Mouse (Mus musculus): ENCODE results near the gene U2surp.
"Not testable (repeated sequence)": the region's sequence is repeated elsewhere in the genome, so short reads cannot be mapped to it uniquely, and the experiment has no call there.

U2surp gene

DNA sequence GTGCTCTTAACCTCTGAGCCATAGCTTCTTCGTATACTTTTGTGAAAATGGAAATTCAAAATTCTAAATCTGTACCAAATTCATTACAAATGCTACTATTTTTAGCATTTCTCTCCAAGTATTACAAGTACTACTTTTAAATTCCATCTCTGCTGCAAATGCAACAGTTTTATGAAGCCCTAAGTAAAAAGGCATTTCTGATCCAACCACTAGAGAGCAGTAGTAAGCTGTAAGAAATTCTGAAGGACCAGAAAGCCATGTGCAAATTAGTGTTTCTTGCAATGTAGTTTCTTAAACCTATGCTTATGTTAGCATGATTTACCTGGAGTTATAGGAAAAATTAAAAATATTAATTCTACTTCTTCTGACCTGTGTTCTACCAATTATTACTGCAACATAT, 38.9 kb downstream of the U2surp start:
- no peak for DNase-seq (ENCODE audit: extremely low read depth, low read depth, low spot score)

DNA sequence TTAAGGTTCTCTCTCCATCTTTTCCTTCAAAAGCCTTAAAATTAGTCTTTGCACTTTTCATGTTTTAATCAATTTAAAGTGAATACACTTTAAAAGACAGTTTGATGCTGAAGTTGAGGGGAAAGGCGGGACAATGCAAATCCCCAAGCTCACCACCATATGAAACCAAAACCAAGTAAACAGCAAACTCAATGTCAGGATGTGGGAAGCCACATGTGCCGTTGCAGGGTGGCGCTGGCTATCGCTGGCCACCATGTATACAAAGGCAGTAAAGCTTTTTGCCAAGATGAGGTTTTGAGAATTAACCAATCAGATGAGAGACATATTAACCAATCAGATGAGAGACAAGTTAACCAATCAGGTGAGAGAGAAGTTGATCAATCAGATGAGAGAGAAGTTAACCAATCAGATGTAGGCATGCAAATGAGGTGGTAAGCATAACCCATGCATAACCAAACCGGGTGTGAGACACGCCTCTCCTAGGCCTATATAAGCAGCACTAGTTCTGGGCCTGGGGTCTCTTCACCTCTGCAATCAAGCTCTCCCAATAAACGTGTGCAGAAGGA, 42.7 kb downstream of the U2surp start:
- not testable (repeated sequence) for DNase-seq (ENCODE audit: extremely low read depth, low read depth, low spot score)

DNA sequence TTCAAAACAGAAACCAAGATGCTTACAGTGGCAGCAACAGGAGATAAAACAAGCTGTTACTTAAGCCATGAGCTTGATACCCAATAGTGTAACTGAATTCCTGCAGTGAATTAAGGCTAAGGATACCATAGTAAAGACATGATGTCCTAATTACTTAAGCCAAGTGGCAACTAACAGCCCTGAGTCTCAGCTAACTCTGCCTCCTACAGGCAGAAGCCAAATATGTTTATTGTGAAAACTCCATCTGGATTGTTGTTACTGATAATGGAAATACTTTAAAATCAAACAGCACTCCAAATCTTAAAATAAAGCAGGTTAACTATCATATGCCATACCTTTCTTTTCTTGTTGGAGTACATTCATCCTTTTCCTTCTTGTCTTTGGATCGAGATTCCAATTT, 47.8 kb downstream of the U2surp start:
- no peak for DNase-seq (ENCODE audit: extremely low read depth, low read depth, low spot score)

DNA sequence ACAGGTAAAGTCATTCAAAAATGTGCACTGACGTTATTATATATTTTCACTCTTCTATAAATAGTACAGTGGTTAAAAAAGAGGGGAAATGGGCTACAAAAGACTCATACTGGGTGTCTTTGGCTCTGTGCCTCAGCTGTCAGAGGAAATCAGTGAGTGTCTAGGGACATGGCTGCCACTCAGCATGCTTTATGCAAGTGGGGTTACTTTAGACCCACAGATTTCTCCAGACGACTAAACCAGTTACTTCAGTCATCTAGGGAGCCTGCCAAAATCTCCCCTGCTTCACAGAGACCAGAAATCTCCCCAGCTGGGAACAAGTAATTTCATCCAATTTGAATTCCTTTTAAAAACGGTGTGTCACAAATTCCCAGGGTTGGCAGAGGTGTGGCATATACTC, 59.9 kb downstream of the U2surp start:
- DNase-seq (ENCODE audit: extremely low read depth, low read depth, low spot score) = no peak

DNA sequence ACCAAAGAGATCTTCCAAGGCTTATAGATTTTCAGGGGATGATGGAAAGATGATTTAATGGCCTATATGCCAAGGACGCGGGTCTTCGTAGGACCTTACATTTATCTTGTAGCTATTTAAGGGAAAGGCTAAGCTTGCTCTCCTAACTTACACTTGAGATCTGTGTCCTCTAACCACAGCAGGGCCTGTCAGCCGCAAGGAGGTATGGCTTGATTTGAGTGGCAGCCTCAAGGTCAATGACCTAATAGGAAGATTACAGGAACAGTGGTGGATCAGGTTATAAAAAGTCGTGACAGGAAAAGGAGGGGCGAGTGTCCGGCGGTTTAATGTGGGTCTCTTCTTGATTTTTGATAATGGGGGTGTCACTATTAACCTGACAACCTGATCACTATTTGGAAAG, 61.2 kb downstream of the U2surp start:
- DNase-seq (ENCODE audit: extremely low read depth, low read depth, low spot score) = no peak

DNA sequence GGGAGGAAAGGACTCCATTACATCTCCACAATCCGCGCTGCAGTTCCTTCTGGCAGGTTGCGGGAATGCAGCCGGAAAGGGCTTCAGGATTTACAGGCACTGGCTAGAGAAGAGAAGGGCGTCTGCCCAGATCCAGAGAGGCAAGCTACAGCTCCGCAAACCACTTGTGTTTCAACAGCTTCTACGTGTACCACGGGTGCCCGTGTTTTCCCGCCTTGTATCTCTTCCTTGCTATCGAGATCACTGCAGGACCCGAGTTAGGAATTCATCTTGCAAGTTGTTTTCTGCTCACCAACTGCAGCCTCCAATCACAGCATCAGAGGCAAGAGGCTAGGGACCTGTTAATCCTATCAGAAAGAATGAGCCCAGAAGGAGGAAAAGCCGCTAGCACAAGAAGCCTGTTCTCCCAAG, 69.5 kb downstream of the U2surp start:
- DNase-seq (ENCODE audit: extremely low read depth, low read depth, low spot score) = no peak

DNA sequence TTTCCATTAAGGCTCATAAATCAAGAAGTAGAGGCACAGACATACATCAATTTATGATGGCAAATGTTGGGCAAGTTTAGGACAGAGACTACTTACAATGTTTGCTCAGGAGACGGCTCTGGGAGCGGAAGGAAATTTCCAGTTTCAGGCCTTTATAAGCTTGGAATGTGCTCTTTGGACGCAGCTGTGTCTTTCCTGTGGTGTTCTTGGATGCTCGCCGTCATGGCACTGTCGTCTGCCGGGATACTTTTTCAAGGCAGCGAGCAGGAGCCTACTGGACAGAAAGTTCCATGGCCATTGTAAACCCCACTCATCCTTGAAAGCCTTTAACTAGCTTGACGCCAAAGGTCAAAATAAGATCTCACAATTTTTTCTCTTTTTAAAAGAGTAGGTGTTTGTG, 73.9 kb downstream of the U2surp start:
- no peak for DNase-seq (ENCODE audit: extremely low read depth, low read depth, low spot score)

DNA sequence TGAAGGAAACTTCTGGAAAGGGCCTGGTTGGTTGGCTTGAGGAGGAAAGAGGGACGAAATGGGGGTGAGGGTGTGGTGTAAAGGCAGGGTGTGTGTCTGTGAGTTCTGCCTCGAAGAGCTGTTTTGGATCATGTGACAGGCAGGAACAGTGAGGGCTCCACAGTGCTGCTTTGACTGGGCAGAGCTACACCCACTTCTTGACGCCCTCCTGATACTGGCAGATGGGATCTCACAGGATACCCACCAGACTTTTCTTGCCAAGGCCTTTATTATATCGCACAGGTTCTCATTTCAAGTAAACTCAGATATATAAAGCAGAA, 75.5 kb downstream of the U2surp start:
- no peak for DNase-seq (ENCODE audit: extremely low read depth, low read depth, low spot score)

DNA sequence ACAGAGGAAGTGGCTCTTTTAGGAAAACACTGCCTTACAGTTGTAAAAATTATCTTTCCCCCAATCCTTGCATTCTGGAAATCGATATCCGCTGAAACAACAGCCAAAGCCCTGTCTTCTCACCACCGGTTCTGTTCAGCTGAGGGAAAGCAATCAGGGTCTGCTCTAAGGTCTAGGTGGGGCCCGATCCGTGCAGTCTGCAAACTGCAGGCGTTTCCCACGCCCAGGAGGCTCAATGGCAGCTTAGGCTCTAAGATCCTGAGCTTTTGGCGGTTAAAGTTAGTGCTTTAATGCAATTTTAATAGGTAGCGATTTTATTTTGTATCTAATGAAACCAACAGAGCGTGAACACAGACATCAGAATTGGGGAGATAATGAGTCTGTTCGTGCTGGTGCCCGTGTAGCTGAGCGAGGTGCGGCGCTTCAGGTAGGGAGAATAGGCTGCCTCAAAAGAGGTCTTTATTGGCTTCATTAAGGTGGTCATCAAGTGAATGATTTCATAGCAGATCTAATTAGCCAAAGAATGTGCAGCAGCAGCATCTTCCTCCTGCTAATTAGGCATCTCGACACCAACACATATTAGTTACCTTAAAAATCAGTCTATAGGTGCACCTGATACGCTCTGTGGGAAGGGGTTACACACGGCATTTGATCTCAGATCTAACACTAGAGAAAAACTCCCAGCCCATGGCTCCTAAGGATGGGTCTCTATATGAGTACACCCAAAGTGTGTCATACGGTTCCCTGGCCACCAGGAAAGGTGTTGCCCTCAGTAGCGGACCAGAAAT, 76.1 kb downstream of the U2surp start:
- DNase-seq (ENCODE audit: extremely low read depth, low read depth, low spot score) = no peak

DNA sequence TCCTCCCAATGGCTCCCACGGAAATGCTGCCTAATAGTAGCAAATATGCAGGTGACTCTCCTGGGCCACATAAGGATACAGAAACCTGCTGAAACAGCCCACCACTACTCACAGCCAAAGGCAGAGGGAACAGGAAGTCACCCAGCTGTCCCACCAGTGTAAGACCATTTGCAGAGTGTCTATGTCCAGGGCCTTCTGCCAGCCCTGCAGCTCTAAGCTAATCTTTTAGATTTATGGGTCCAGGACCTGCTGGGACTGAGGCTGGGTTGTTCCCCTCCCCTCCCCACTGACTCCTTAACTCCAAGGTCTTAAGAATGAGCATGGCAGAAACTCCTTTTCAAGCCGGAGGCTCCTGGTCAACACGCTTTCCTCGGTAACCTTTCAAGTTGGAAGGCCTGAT, 83.5 kb downstream of the U2surp start:
- no peak for DNase-seq (ENCODE audit: extremely low read depth, low read depth, low spot score)

DNA sequence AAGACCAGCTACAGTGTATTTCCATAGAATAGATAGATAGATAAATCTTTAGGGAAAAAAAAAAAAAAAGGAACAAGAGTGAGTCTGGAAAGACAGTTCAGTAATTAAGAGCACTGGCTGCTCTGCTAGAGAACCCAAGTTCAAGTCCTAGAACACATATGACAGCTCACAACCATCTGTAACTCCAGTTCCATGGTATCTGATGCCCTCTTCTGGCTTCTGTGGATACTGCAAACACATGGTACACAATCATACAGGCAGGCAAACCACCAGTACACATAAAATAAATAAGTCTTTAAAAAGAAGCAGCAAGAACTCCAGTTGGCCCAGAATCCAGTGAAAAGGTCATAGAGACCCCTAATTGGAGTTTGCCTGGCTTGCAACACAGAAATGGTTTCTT, 97.9 kb downstream of the U2surp start:
- DNase-seq (ENCODE audit: extremely low read depth, low read depth, low spot score) = no peak

DNA sequence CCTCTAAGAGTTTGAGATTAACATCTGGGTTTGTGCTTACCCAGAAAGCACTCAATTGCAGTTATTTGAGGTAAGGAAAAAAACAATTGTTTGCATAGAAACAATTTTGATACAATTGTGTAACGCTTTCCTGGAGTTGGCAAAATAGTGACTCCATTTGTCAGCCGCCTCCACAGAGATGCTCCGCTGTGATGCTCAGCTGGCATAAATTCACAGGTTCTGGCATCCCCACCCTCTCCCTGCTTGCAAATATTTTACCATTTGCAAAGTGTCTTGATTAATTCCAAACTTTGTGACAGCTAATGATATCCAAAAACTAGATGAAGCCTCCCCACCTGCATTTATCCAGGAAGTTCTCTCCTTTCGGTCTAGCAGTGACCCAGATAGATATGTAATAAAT, 99.7 kb downstream of the U2surp start:
- DNase-seq (ENCODE audit: extremely low read depth, low read depth, low spot score) = no peak

DNA sequence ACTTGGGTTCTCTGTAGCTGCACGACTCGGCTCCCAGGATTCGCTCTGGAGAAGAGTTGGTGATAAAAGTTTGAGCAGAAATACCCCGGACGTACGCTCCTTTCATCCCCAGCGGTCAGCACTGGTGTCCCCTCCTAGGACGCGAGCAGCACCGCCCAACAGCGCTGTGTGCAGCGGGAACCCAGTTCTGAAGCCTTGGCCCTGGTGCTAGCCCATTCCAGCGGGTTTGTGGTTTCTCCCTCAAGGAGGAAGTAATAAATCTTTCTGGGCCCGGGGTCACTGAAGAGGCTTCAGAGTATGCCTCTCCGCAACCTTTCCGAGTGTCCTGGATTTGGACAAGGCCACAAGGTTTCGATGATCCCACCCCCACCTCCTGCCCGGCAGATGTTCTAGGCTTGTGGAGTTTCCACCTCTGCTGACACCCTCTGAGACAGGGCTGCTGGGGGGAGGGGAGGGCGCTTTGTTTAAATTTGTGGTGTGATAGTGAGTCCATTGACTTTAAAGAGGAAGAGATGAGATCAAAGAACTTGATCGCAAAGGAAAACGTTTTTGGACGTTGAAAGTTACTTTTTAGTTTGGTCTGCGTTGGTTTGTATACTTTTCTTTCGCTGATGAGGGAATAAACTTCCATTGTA, 104.1 kb downstream of the U2surp start:
- DNase-seq (ENCODE audit: extremely low read depth, low read depth, low spot score) = no peak
